Mouse (Mus musculus) heart, postnatal 0 days (tissue): ENCODE results near the gene Dna2.

ENCODE experiments used
- CTCF ChIP-seq: IDR thresholded peaks from 2 replicates; pipeline ENCODE4 v1.5.1; 2016; ENCODE audit warnings: antibody characterized with exemption, control low read depth, low read depth
- EP300 ChIP-seq: IDR thresholded peaks from 2 replicates; pipeline ENCODE4 v1.6.1; 2016; ENCODE audit warnings: antibody characterized with exemption, low read depth

GRCm38 (mm10) chr10:62924096-62924635 is 22.7 kb upstream of the Dna2 start:
- TF ChIP-seq EP300 (no peak), CTCF (no peak)
